Mouse (Mus musculus) cerebellum, adult 2 months (tissue): ENCODE results near the gene Ly6g6f.

Source experiments
- CTCF ChIP-seq: fragments of 200-500 bp; IDR thresholded peaks from 2 replicates; pipeline ENCODE4 v1.5.1; 2011; ENCODE audit warnings: low read depth, mild to moderate bottlenecking, control low read depth, low read length, moderate library complexity, borderline replicate concordance; ENCODE audit not compliant: insufficient read depth
- POLR2A ChIP-seq: fragments of 200-500 bp; IDR thresholded peaks from 2 replicates; pipeline ENCODE4 v1.6.1; 2011; ENCODE audit warnings: low read length, control low read depth, borderline replicate concordance; ENCODE audit not compliant: insufficient read depth

GRCm38 (mm10) chr17:35088825-35089644, 3.6 kb upstream of the Ly6g6f start, which contains the start of gene Abhd16a:
- TF ChIP-seq CTCF: no peak
- peak; percentile 82 for TF ChIP-seq POLR2A
